8 mouse cellular contexts compared by ENCODE assay signal in genomic region chr2:106694567-106694885, GRCm38 (mm10). TPM values are rescaled to one million over a fixed set of nuclear protein-coding genes. Genes with fewer than 3 reads are reported as not detected.
DNase-seq lines count a peak whose midpoint lies in the region; ATAC-seq and TF ChIP-seq lines count a peak whose summit lies in the region.

No protein-coding gene starts in this region.

- intact Hi-C loops in heart, postnatal 25 days (cut with DNase I), result loop anchor here (5.0 kb wide), 3 partner anchors 42 to 263 kb away; no protein-coding TSS in a partner anchor

- under 1% methylated on average over 10 of the region's 10 CpGs for WGBS in heart, embryonic 14.5 days
- 0% methylated on average over 10 of the region's 10 CpGs for WGBS in hindbrain, embryonic 11.5 days
- WGBS in liver, postnatal 0 days (ENCODE audit: insufficient replicate concordance), result 0% methylated on average over 10 of the region's 10 CpGs

- H3K9me3 ChIP-seq in heart, embryonic 14.5 days (ENCODE audit: control insufficient read depth, low read length), result no peaks in the 10 kb centered on the region
- no peaks in the 10 kb centered on the region for H3K9me3 ChIP-seq in hindbrain, embryonic 11.5 days (ENCODE audit: control insufficient read depth, low read length)
- no peaks in the 10 kb centered on the region for H3K9me3 ChIP-seq in liver, postnatal 0 days (ENCODE audit: low read length)

- no peak for ATAC-seq in heart, embryonic 14.5 days (ENCODE audit: insufficient number of reproducible peaks, insufficient read depth, low FRiP score, low read depth)
- ATAC-seq in hindbrain, embryonic 11.5 days (ENCODE audit: low FRiP score), result no peak
- no peak for ATAC-seq in liver, postnatal 0 days
- no peak for ATAC-seq in erythroid progenitor cell, adult 5-6 weeks (replicated peaks; ENCODE audit: low FRiP score, poor library complexity, severe bottlenecking)

- H3K36me3 ChIP-seq in heart, embryonic 14.5 days (ENCODE audit: control insufficient read depth, insufficient read depth, low read length), result peaks cover 8% of the 10 kb centered on the region
- H3K36me3 ChIP-seq in hindbrain, embryonic 11.5 days (ENCODE audit: control insufficient read depth, insufficient read depth, low read length), result no peaks in the 10 kb centered on the region
- no peaks in the 10 kb centered on the region for H3K36me3 ChIP-seq in liver, postnatal 0 days (replicated peaks; ENCODE audit: insufficient read depth, low read length)

- H3K4me1 ChIP-seq in heart, embryonic 14.5 days (ENCODE audit: control insufficient read depth in 2 of 2, insufficient read depth in 2 of 2, low read length in 2 of 2), result peaks cover 0 to 6% of the 10 kb centered on the region in 2 experiments; a peak in 1 of 4 replicates
- H3K4me1 ChIP-seq in brown adipose tissue, adult 24 weeks (ENCODE audit: control insufficient read depth, insufficient read depth, insufficient read length, low read length), result no peaks in the 10 kb centered on the region; the same call in 1 of the 2 replicates
- H3K4me1 ChIP-seq in hindbrain, embryonic 11.5 days (replicated peaks; ENCODE audit: control insufficient read depth, insufficient read depth, low read length), result peaks cover 3% of the 10 kb centered on the region; the same call in 1 of the 2 replicates
- no peaks in the 10 kb centered on the region for H3K4me1 ChIP-seq in liver, postnatal 0 days (ENCODE audit: insufficient read depth)

- H3K27me3 ChIP-seq in heart, embryonic 14.5 days (ENCODE audit: control insufficient read depth, insufficient read depth, low read length), result no peaks in the 10 kb centered on the region
- peaks cover 8% of the 10 kb centered on the region for H3K27me3 ChIP-seq in hindbrain, embryonic 11.5 days (ENCODE audit: control insufficient read depth, insufficient read depth, low read length)
- peaks cover 47% of the 10 kb centered on the region for H3K27me3 ChIP-seq in liver, postnatal 0 days (ENCODE audit: insufficient read depth, low read length)

- H3K4me2 ChIP-seq in heart, embryonic 14.5 days (ENCODE audit: low read length), result peak overlapping the region; percentile 93
- H3K4me2 ChIP-seq in hindbrain, embryonic 11.5 days (replicated peaks; ENCODE audit: low read depth, low read length), result peak overlapping the region; percentile 94
- peak overlapping the region; percentile 98 for H3K4me2 ChIP-seq in liver, postnatal 0 days (ENCODE audit: low read depth, low read length)

- H3K27ac ChIP-seq in heart, embryonic 14.5 days (replicated peaks in 1 of 2; ENCODE audit: control insufficient read depth in 1 of 2, insufficient read depth in 1 of 2, low read depth in 2 of 2, low read length in 2 of 2), result peak overlapping the region; percentile 87 to 95
- H3K27ac ChIP-seq in brown adipose tissue, adult 24 weeks (replicated peaks; ENCODE audit: low read depth, low read length), result no peak overlapping the region
- H3K27ac ChIP-seq in hindbrain, embryonic 11.5 days (ENCODE audit: low read depth, low read length), result peak overlapping the region; percentile 96
- no peak overlapping the region for H3K27ac ChIP-seq in liver, postnatal 0 days (ENCODE audit: low read depth)

- TF ChIP-seq CTCF in liver, postnatal 0 days (IDR thresholded peaks at IDR 0.05; ENCODE audit: low read depth), result no peak

- no peak for TF ChIP-seq EP300 in liver, postnatal 0 days (IDR thresholded peaks at IDR 0.05; ENCODE audit: low read depth)

- peak overlapping the region; percentile 75 to 78 for H3K4me3 ChIP-seq in heart, embryonic 14.5 days (ENCODE audit: control insufficient read depth in 1 of 2, insufficient read depth in 1 of 2, low read depth in 1 of 2, low read length in 2 of 2)
- H3K4me3 ChIP-seq in brown adipose tissue, adult 24 weeks (ENCODE audit: insufficient read depth, low read depth, low read length), result peak overlapping the region; percentile 72
- peak overlapping the region; percentile 78 for H3K4me3 ChIP-seq in hindbrain, embryonic 11.5 days (ENCODE audit: low read depth, low read length)
- H3K4me3 ChIP-seq in liver, postnatal 0 days (ENCODE audit: low read depth, low read length), result peak overlapping the region; percentile 68

- peak overlapping the region; percentile 95 for H3K9ac ChIP-seq in heart, embryonic 14.5 days (ENCODE audit: low read length)
- peak overlapping the region; percentile 93 for H3K9ac ChIP-seq in hindbrain, embryonic 11.5 days (ENCODE audit: low read depth, low read length)
- peak overlapping the region; percentile 46; the same call in 1 of the 2 replicates for H3K9ac ChIP-seq in liver, postnatal 0 days (replicated peaks)

- no peak for DNase-seq in heart, postnatal 25 days (ENCODE audit: low spot score)
- DNase-seq in hindbrain, embryonic 11.5 days (ENCODE audit: low spot score), result no peak
- DNase-seq in liver, postnatal 0 days, result no peak
- DNase-seq in thymus, postnatal 10 days (ENCODE audit: low spot score in 2 of 2), result no peak
- DNase-seq in cerebellum, adult 18-20 months, result no peak

RNA-seq across cellular contexts. Expression of gene Mpped2, which starts 1.5 kb away (rescaled TPM):
- polyA plus RNA-seq in heart, embryonic 14.5 days (2014; fragmentation: Nextera tagmentation; extraction: Ambion mirVana), result 66.4 and 68.7 TPM in 2 replicates
- total RNA-seq in heart, postnatal 25 days (2021), result 10 to 100 TPM; 18.1 to 18.7 TPM
- polyA plus RNA-seq in brown adipose tissue, adult 24 weeks (2012; ENCODE audit: insufficient read depth, insufficient read length, missing spikeins), result 2.7 and 3.0 TPM in 2 replicates
- polyA plus RNA-seq in hindbrain, embryonic 11.5 days (2014; fragmentation: Nextera tagmentation; extraction: Ambion mirVana), result 44.4 and 50.6 TPM in 2 replicates
- polyA plus RNA-seq in liver, postnatal 0 days (2015; fragmentation: Nextera tagmentation; extraction: Ambion mirVana), result 0.64 and 1.3 TPM in 2 replicates
- not detected in 2 replicates for total RNA-seq in erythroid progenitor cell, adult 5-6 weeks (2015; ENCODE audit: low replicate concordance)
- not detected in 2 replicates for total RNA-seq in erythroid progenitor cell, adult 5-6 weeks (2017; ENCODE audit: low replicate concordance)

Comparison
In these comparisons a context has a peak if more than half of its experiments do, and no peak if none do; other contexts are left out.
1. H3K27ac ChIP-seq: peak in heart, embryonic 14.5 days (2 of 2) and hindbrain, embryonic 11.5 days (single experiment); none in brown adipose tissue, adult 24 weeks (single experiment) and liver, postnatal 0 days (single experiment).
2. RNA of gene Mpped2, which starts 1.5 kb away (polyA plus RNA-seq): 66.4 to 68.7 TPM in heart, embryonic 14.5 days and 44.4 to 50.6 TPM in hindbrain, embryonic 11.5 days; 2.7 to 3.0 TPM in brown adipose tissue, adult 24 weeks and 0.64 to 1.3 TPM in liver, postnatal 0 days; every median in the first group is over 10 times any median in the second.
3. Peak in every context shown above with its lines, with median percentiles within 50 percentile points of each other: H3K4me2 ChIP-seq, H3K4me3 ChIP-seq and H3K9ac ChIP-seq.